Mouse (Mus musculus): ENCODE results near the gene Akr1c18. TPM values are rescaled to one million over a fixed set of nuclear protein-coding genes. Genes with fewer than 3 reads are reported as not detected.
"Not testable (repeated sequence)": the region's sequence is repeated elsewhere in the genome, so short reads cannot be mapped to it uniquely, and the experiment has no call there.

Gene Akr1c18
- 0.21 TPM in 2 replicates for polyA plus RNA-seq (2015; fragmentation: Nextera tagmentation; extraction: Ambion mirVana)

- H3K4me3 ChIP-seq (ENCODE audit: low read depth, low read length), result no peak within 1 kb of the TSS
- TF ChIP-seq EP300 (optimal IDR thresholded peaks at IDR 0.05), result no peak
- no peak for TF ChIP-seq CTCF (IDR thresholded peaks at IDR 0.05; ENCODE audit: low read depth)
These were observed at the start of gene Akr1c18 for GRCm38 (mm10) chr13:4150518-4150917. TSS of gene Akr1c18 (minus strand) at chr13:4150654.

GRCm38 (mm10) chr13:4192511-4192910 lies 42.1 kb upstream of the Akr1c18 start:
- Histone ChIP-seq H3K9ac (ENCODE audit: low read length) (no peak overlapping the region), H3K4me1 (replicated peaks; ENCODE audit: control insufficient read depth, insufficient read depth) (no peaks in the 10 kb centered on the region), H3K9me3 (ENCODE audit: control insufficient read depth, low read length) (no peaks in the 10 kb centered on the region), H3K4me3 (ENCODE audit: low read depth, low read length) (no peak overlapping the region), H3K27me3 (ENCODE audit: control insufficient read depth, insufficient read depth, low read length) (no peaks in the 10 kb centered on the region), H3K4me2 (replicated peaks; ENCODE audit: low read depth) (no peak overlapping the region), H3K27ac (replicated peaks) (no peak overlapping the region), H3K36me3 (ENCODE audit: control insufficient read depth, insufficient read depth, low read length) (no peaks in the 10 kb centered on the region)
- ATAC-seq (ENCODE audit: low FRiP score, low TSS enrichment), result no peak
- WGBS, result 52% methylated on average over 3 of the region's 3 CpGs
- no peak for DNase-seq (ENCODE audit: low spot score)
- TF ChIP-seq CTCF (IDR thresholded peaks at IDR 0.05; ENCODE audit: low read depth) (no peak), EP300 (optimal IDR thresholded peaks at IDR 0.05) (no peak)

More at GRCm38 (mm10) chr13:4150518-4150917, at the start of gene Akr1c18:
- Histone ChIP-seq H3K36me3 (ENCODE audit: control insufficient read depth, insufficient read depth, low read length) (no peaks in the 10 kb centered on the region), H3K4me1 (replicated peaks; ENCODE audit: control insufficient read depth, insufficient read depth) (no peaks in the 10 kb centered on the region), H3K27ac (replicated peaks) (no peak within 1 kb of the TSS), H3K27me3 (ENCODE audit: control insufficient read depth, insufficient read depth, low read length) (no peaks in the 10 kb centered on the region), H3K9ac (ENCODE audit: low read length) (no peak within 1 kb of the TSS), H3K9me3 (ENCODE audit: control insufficient read depth, low read length) (no peaks in the 10 kb centered on the region), H3K4me2 (replicated peaks; ENCODE audit: low read depth) (no peak within 1 kb of the TSS)
- ATAC-seq (ENCODE audit: low FRiP score, low TSS enrichment) (no peak), DNase-seq (ENCODE audit: low spot score) (no peak)
- WGBS, result 60% methylated on average over 5 of the region's 5 CpGs

GRCm38 (mm10) chr13:4190904-4191303 lies 40.5 kb upstream of the Akr1c18 start, which contains the start of gene Akr1c13:
TSS of gene Akr1c13 (plus strand) at chr13:4191150.
- H3K27ac ChIP-seq (replicated peaks), result peak within 1 kb of the TSS; percentile 14
- ATAC-seq (ENCODE audit: low FRiP score, low TSS enrichment), result peak; percentile 98

GRCm38 (mm10) chr13:4188174-4188573 lies 37.7 kb upstream of the Akr1c18 start:
- Histone ChIP-seq H3K9ac (ENCODE audit: low read length) (no peak overlapping the region), H3K27me3 (ENCODE audit: control insufficient read depth, insufficient read depth, low read length) (no peaks in the 10 kb centered on the region), H3K36me3 (ENCODE audit: control insufficient read depth, insufficient read depth, low read length) (no peaks in the 10 kb centered on the region), H3K4me2 (replicated peaks; ENCODE audit: low read depth) (no peak overlapping the region), H3K27ac (replicated peaks) (no peak overlapping the region), H3K9me3 (ENCODE audit: control insufficient read depth, low read length) (no peaks in the 10 kb centered on the region), H3K4me1 (replicated peaks; ENCODE audit: control insufficient read depth, insufficient read depth) (no peaks in the 10 kb centered on the region), H3K4me3 (ENCODE audit: low read depth, low read length) (no peak overlapping the region)
- DNase-seq (ENCODE audit: low spot score) (no peak), ATAC-seq (ENCODE audit: low FRiP score, low TSS enrichment) (no peak)
- 81% methylated on average over 2 of the region's 2 CpGs for WGBS
- TF ChIP-seq CTCF (IDR thresholded peaks at IDR 0.05; ENCODE audit: low read depth) (peak; percentile 71), EP300 (optimal IDR thresholded peaks at IDR 0.05) (no peak)

More at GRCm38 (mm10) chr13:4190904-4191303, 40.5 kb upstream of the Akr1c18 start, which contains the start of gene Akr1c13:
- H3K9ac ChIP-seq (ENCODE audit: low read length), result peak within 1 kb of the TSS; percentile 9; the same call in 1 of the 2 replicates
- no peaks in the 10 kb centered on the region for H3K4me1 ChIP-seq (replicated peaks; ENCODE audit: control insufficient read depth, insufficient read depth)
- no peaks in the 10 kb centered on the region for H3K36me3 ChIP-seq (ENCODE audit: control insufficient read depth, insufficient read depth, low read length)
- H3K9me3 ChIP-seq (ENCODE audit: control insufficient read depth, low read length), result no peaks in the 10 kb centered on the region
- peak; percentile 91 for DNase-seq (ENCODE audit: low spot score)
- TF ChIP-seq CTCF (IDR thresholded peaks at IDR 0.05; ENCODE audit: low read depth) (no peak), EP300 (optimal IDR thresholded peaks at IDR 0.05) (no peak)
- peak within 1 kb of the TSS; percentile 39 for H3K4me2 ChIP-seq (replicated peaks; ENCODE audit: low read depth)
- whole genome bisulfite sequencing, result 33% methylated on average over 3 of the region's 3 CpGs
- H3K4me3 ChIP-seq (ENCODE audit: low read depth, low read length), result peak within 1 kb of the TSS; percentile 19
- H3K27me3 ChIP-seq (ENCODE audit: control insufficient read depth, insufficient read depth, low read length), result no peaks in the 10 kb centered on the region

- 74% methylated on average over 7 of the region's 7 CpGs for WGBS
- DNase-seq (ENCODE audit: low spot score), result peak; percentile 51
These were observed 36.4 kb upstream of the Akr1c18 start for GRCm38 (mm10) chr13:4186641-4187411.

GRCm38 (mm10) chr13:4183116-4183515 lies 32.7 kb upstream of the Akr1c18 start:
- Histone ChIP-seq H3K27ac (replicated peaks) (no peak overlapping the region), H3K9me3 (ENCODE audit: control insufficient read depth, low read length) (no peaks in the 10 kb centered on the region), H3K36me3 (ENCODE audit: control insufficient read depth, insufficient read depth, low read length) (no peaks in the 10 kb centered on the region), H3K4me2 (replicated peaks; ENCODE audit: low read depth) (no peak overlapping the region), H3K4me1 (replicated peaks; ENCODE audit: control insufficient read depth, insufficient read depth) (no peaks in the 10 kb centered on the region), H3K9ac (ENCODE audit: low read length) (no peak overlapping the region), H3K27me3 (ENCODE audit: control insufficient read depth, insufficient read depth, low read length) (no peaks in the 10 kb centered on the region), H3K4me3 (ENCODE audit: low read depth, low read length) (no peak overlapping the region)
- ATAC-seq (ENCODE audit: low FRiP score, low TSS enrichment), result no peak
- WGBS, result 56% methylated on average over 9 of the region's 9 CpGs
- DNase-seq (ENCODE audit: low spot score), result no peak
- TF ChIP-seq CTCF (IDR thresholded peaks at IDR 0.05; ENCODE audit: low read depth) (no peak), EP300 (optimal IDR thresholded peaks at IDR 0.05) (no peak)

More at GRCm38 (mm10) chr13:4186641-4187411, 36.4 kb upstream of the Akr1c18 start:
- H3K9ac ChIP-seq (ENCODE audit: low read length); H3K27me3 ChIP-seq (ENCODE audit: control insufficient read depth, insufficient read depth, low read length); H3K9me3 ChIP-seq (ENCODE audit: control insufficient read depth, low read length); H3K4me3 ChIP-seq (ENCODE audit: low read depth, low read length); H3K4me2 ChIP-seq (replicated peaks; ENCODE audit: low read depth); H3K4me1 ChIP-seq (replicated peaks; ENCODE audit: control insufficient read depth, insufficient read depth); H3K36me3 ChIP-seq (ENCODE audit: control insufficient read depth, insufficient read depth, low read length); H3K27ac ChIP-seq (replicated peaks); ATAC-seq (ENCODE audit: low FRiP score, low TSS enrichment): not testable (repeated sequence)
- TF ChIP-seq CTCF (IDR thresholded peaks at IDR 0.05; ENCODE audit: low read depth), result peak; percentile 61

GRCm38 (mm10) chr13:4181321-4181720 lies 30.9 kb upstream of the Akr1c18 start:
- not testable (repeated sequence) for H3K4me3 ChIP-seq (ENCODE audit: low read depth, low read length); DNase-seq (ENCODE audit: low spot score); H3K9me3 ChIP-seq (ENCODE audit: control insufficient read depth, low read length); H3K36me3 ChIP-seq (ENCODE audit: control insufficient read depth, insufficient read depth, low read length); H3K4me2 ChIP-seq (replicated peaks; ENCODE audit: low read depth); H3K27ac ChIP-seq (replicated peaks); ATAC-seq (ENCODE audit: low FRiP score, low TSS enrichment); H3K4me1 ChIP-seq (replicated peaks; ENCODE audit: control insufficient read depth, insufficient read depth); H3K9ac ChIP-seq (ENCODE audit: low read length); H3K27me3 ChIP-seq (ENCODE audit: control insufficient read depth, insufficient read depth, low read length)
- WGBS, result 95% methylated on average over 4 of the region's 4 CpGs

Measured in stomach, postnatal 0 days (tissue).